Mouse (Mus musculus) c-Kit-negative CD71-positive TER-119-positive erythroid progenitor cells, embryonic 14.5 days (primary cell): Measurements from ENCODE around the gene Hoxa1.

Source experiments
- DNase-seq: peaks from one replicate; pipeline ENCODE4 v3.0.0-alpha.2; 2013; ENCODE audit warnings: low read depth, low spot score

The Hoxa1 gene

DNA sequence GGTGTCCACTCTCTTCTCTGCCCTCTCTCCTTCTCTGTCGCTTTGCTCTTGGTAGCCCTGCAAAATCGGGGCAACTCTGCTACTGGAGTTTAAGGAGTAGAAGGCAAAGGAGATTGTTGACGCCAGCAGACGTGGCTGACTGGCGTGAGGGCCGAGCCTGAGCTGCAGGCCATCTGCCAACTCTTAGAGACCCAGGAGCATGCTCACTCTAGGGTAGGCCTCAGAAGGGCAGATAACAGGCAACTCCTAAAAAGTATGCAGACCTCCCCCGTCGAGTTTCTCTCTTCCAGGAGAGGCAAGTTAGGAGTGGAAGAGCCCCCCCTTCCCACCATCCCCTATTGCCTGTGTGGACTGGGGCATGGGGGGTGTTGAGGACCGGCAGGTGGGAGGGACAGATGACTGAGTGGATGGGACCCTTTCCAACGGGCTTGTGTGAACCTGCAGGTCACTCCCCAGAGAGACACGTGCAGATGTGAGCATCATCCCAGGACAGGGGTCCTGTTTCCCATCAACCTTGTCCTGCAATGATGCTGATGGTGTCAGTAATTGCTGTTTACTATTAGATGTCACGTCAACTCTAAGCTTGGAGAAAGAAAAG, 1.1 kb upstream of the Hoxa1 start:
- DNase-seq: no peak

DNA sequence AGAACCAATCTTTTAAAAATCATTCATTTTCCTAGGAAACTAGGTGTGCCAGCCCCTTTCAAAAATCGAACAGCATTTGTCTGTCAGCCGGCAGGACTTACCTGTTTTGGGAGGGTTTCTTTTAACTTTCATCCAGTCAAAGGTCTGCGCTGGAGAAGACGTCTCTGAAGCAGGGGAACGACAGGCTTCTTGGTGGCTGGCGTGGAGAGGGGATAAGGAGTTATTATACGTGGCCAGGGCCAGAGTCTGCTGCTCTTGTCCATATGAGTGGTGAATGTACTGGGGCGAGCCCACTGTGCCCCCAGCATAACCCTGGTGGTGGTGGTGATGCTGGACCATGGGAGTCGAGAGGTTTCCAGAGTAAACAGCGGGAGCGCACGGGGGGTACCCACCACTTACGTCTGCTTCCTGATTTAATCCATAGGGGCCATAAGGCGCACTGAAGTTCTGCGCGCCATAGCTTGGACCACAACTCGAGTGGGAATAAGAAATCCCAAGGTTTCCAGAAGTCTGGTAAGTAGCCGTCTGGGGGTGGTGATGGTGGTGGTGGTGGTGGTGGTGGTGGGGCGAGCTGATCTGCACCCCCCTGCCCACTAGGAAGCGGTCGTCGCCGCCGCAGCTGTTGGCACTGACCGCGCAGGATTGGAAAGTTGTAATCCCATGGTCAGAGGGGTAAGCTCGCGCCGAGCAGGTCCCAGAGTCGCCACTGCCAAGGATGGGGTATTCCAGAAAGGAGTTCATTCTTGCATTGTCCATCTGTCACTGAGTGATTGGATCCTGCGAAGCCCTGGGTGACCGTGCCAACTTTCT, 446 bp downstream of the Hoxa1 start:
- no peak for DNase-seq

DNA sequence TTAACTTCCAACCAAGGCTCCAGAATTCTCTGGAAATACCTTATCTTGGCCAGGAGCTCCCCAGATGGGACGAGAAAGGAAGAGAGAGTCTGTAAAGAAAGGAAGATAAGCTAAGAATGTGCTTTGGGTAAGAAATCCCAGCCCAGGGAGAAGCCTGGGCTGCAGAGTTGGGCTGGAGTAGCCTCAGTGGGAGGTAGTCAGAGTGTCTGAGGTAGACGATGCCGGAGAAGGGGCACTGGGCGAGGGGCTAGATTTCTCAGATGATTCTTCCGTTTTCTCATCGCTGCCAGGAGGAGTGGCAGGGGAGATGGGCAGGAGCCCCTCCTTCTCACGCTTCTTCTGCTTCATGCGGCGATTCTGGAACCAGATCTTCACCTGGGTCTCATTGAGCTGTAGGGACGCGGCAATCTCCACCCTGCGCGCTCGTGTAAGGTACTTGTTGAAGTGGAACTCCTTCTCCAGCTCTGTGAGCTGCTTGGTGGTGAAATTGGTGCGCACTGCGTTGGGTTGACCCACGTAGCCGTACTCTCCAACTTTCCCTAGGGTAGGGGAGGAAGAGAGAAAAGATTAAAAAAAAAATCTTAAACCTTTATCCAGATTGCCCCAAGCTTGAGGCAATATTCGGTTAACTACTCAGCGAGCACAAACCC, 1.4 kb downstream of the Hoxa1 start:
- no peak for DNase-seq

DNA sequence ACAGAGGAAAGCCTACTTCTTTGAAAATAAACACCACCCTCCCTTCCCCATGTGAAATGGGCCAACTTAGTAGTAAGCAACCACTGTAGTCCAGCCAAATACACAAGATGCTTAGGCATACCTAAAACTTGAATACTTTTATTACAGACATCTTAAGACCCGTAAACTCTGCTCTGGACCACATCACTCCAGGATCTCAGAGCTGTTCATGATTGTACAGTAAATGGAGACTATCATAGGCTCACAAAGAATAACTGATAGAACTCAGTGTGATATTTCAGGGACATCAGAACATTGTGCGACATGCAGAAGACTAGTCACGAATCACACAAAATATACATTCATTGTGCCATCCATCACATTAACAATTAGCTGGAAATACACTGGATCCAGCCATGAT, 2.6 kb downstream of the Hoxa1 start:
- DNase-seq: no peak

DNA sequence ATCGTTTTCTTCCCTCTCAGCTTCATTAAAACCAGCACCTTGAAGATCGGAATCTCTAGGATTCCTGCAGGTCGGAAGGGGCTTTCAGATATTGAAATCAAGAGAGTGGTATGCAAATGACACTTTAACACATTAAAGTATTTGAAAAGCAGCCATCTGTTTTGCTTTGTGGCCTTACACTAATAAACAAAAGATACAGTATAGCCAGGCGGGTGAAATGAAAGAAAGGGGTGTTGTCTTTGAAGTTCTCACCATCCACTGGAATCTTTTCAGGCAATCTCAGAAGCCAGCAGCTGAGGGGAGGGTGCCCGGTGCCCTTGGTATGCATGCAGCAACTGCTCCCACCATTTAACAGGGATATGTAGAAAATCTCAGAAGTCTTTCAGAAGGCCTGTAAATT, 4.1 kb downstream of the Hoxa1 start:
- no peak for DNase-seq

DNA sequence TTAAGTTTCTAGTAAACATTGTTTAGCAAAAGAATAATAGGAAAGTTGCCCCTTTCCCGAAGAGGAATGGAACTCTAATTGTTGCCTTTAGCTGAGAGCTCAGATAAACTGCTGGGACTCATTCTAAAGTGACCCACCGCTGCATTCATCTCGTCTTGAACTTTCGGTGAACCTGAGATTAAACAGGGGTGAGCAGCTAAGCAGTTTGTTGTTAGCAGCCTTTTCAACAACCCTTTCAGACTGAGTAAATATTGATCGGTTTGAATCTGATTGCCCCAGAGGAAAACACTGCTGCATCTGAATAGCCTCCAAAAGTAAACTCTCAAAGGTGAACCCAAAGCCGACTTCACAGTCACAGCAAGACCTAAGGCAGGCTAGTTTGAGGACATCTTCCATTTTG, 4.8 kb downstream of the Hoxa1 start:
- no peak for DNase-seq

DNA sequence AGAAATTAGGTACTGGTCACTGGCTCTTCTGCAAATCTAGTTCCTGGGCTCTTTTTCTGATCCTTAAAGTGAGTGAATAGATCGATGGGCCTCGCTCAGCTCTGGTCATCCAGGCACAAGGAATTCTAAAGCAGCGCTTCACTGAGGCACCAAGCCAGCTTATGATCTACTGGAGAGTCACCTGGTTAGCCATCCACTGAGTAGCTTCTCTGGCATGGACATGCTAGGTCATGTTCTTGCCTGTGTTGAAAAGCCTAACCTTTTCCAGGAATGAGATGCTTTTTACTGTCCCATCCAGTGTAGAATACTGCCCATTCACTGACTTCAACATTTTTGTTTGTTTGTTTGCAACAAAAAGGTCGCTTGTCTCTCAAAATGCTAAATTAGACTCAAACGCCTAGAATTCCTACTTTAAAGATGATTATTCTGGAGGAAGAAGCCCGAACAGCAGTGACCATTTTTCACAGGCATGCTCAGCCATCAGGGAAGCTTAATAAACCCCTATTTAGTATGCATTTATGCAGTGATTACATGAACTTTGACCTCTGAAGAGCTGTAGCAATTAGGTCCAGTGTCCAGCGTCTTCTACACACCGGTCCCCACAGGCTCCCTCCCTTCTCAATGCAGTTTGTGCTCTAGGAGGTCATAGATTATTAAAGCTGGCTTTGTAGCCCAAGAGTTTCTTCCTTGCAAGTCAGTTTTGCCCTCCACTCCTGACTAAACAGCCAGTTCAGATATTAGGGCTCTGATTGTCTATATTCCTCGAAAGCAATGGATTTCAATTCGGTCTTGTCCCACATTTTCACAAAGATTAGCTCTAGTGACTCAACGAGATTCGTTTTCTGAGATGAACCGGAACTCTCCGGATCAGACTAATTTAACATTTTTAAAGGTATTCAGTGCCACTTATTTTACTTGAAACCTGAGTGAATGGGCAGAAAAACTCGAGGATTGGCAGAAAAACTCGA, 5.6 kb downstream of the Hoxa1 start:
- DNase-seq: no peak

GRCm38 (mm10) chr6:52151571-52151970, 6.5 kb downstream of the Hoxa1 start:
- no peak for DNase-seq

GRCm38 (mm10) chr6:52150401-52150966, 7.6 kb downstream of the Hoxa1 start:
- DNase-seq: no peak

DNA sequence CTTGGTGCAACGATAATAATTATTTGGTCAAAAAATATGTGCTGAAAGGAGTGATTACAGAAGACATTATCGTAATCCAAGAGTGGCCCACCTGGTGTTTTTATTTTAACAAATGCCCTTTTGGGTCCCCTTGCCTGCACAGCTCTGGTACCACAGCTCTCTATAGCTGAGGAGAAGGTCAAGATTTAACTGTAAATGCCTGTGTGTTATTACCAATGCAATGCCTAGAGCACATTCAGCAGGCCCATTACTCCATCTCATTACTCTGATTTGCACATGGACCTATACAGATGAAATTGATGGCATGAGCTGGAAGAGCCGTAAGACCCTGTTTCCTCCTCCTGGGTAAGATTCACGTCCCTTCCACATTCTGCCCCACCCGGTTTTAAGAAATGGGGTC, 19.0 kb downstream of the Hoxa1 start:
- DNase-seq: no peak

- no peak for DNase-seq
Measured at GRCm38 (mm10) chr6:52138576-52138975, 19.5 kb downstream of the Hoxa1 start.

DNA sequence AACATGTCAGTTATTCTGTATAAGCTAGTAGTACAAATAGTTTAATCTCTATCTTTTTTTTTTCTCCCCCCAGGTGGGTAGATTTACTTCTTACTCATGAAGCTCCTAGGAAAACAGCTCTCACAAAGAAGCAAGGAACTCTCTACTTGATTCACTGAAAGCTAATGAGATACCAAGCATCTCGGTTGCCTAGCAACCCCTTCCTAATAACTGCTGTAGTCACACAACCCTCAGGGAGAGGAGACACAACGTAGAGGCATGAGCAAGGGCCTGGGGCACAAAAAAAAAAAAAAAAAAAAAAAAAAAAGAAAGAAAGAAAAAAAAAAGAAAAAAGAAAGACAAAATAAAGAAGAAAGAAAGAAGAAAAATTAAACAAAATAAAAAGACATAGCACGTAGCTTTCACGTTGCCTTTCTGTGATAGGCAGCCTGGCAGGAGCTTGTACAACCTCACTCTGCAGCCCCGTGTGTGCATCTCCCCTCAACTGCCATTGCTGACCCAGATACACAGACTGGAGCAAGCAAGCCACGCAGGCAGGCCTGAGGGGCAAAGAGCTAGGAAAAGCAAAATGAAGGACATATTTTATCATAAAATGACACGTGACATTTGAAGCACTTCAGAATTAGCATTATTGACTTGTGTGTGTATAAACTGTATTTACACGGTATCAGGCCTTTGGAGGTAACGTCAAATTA, 20.1 kb downstream of the Hoxa1 start:
- no peak for DNase-seq

- no peak for DNase-seq
Measured at GRCm38 (mm10) chr6:52123673-52124072, 34.4 kb downstream of the Hoxa1 start.

DNA sequence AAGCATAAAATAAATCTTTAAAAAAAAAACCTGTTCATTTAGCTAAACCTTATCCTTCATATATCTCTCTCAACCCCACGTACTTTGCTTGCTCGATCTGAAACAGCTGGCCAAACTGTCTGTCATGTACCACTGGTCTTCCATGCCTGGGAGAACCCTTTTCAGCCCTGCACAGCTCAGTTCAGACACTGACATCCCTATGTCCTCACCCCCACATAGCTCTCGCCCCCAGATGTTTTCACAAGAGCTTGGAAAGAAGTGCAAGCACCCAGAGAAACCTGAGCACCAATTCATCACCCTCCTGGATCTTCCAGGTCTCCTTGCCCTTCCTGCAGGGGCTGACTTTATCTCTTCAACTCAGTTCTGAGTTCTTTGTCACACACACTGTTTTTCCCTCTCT, 36.9 kb downstream of the Hoxa1 start:
- DNase-seq: no peak

- DNase-seq: no peak
Measured at GRCm38 (mm10) chr6:52118903-52119635, 39.0 kb downstream of the Hoxa1 start.

GRCm38 (mm10) chr6:52115899-52116298, 42.2 kb downstream of the Hoxa1 start:
- no peak for DNase-seq

- DNase-seq: no peak
Measured at GRCm38 (mm10) chr6:52111846-52112245, 46.3 kb downstream of the Hoxa1 start.

- DNase-seq: no peak
Measured at GRCm38 (mm10) chr6:52107400-52107799, 50.7 kb downstream of the Hoxa1 start.

DNA sequence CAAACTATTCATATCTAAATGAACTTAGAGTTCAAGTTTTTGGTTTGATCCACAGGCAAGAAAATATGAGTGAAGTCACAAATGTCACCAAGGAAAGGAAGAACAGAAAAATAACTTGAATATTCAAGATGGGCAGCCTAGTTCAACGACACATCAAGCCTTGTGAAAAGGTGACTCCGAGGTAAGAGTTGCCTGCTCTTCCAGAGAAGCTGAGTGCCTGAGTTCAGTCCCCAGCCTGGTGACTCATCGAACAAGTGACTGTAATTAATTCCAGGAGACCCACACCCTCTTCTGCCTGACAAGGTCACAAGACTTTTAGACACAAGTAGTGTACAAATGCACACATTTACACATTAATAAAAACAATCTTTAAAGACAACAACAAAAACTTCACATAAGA, 51.4 kb downstream of the Hoxa1 start:
- DNase-seq: no peak

- DNase-seq: no peak
Measured at GRCm38 (mm10) chr6:52106178-52106577, 51.9 kb downstream of the Hoxa1 start.
